Comparison of ENCODE assay signal across 27 mouse cellular contexts in genomic region chr12:44840585-44840984, GRCm38 (mm10).
DNase-seq lines count a peak whose midpoint lies in the region; ATAC-seq and TF ChIP-seq lines count a peak whose summit lies in the region.
"Had no signal": no experiment of that assay in that cellular context is flagged by ENCODE, and none has a peak within 500 bp of the region (broad histone marks: within the 10 kb centered on the region; RNA-seq: fewer than 3 reads in every experiment).

No protein-coding gene starts in this region.

- no peaks in the 10 kb centered on the region for H3K79me2 ChIP-seq in MEL (ENCODE audit: control insufficient read depth, insufficient read depth, low read length, poor library complexity)

- no peaks in the 10 kb centered on the region for H3K36me3 ChIP-seq in hindbrain, embryonic 11.5 days (ENCODE audit: control insufficient read depth, insufficient read depth, low read length)
- H3K36me3 ChIP-seq in hindbrain, embryonic 10.5 days, result no peaks in the 10 kb centered on the region
- no peaks in the 10 kb centered on the region for H3K36me3 ChIP-seq in MEL (ENCODE audit: control insufficient read depth in 1 of 2, insufficient read depth in 2 of 2, low read length in 2 of 2)
- no peaks in the 10 kb centered on the region for H3K36me3 ChIP-seq in hindbrain, postnatal 0 days (ENCODE audit: insufficient read depth, low read length)
- H3K36me3 ChIP-seq: embryonic facial prominence, embryonic 10.5 days; embryonic facial prominence, embryonic 13.5 days; heart, embryonic 13.5 days had no signal

- H3K4me1 ChIP-seq in hindbrain, embryonic 11.5 days (replicated peaks; ENCODE audit: control insufficient read depth, insufficient read depth, low read length), result no peaks in the 10 kb centered on the region
- H3K4me1 ChIP-seq in hindbrain, embryonic 10.5 days (replicated peaks), result peaks cover 11% of the 10 kb centered on the region
- H3K4me1 ChIP-seq in MEL (ENCODE audit: control insufficient read depth in 1 of 2, insufficient read depth in 2 of 2, low read length in 2 of 2), result no peaks in the 10 kb centered on the region; a peak in 1 of 4 replicates
- 0 out of 2 replicates have a peak, but pooled peaks cover 7% of the 10 kb centered on the region for H3K4me1 ChIP-seq in hindbrain, postnatal 0 days (ENCODE audit: insufficient read depth, low read length)

- WGBS in hindbrain, embryonic 11.5 days, result 59% methylated on average over 2 of the region's 2 CpGs
- 72% methylated on average over 2 of the region's 2 CpGs for WGBS in hindbrain, embryonic 10.5 days
- 55% methylated on average over 2 of the region's 2 CpGs for WGBS in hindbrain, postnatal 0 days

- TF ChIP-seq CTCF in MEL (IDR thresholded peaks at IDR 0.05 in 2 of 3, conservative IDR thresholded peaks at IDR 0.05 in 1 of 3; ENCODE audit: control insufficient read depth in 1 of 3, insufficient read depth in 1 of 3, low read depth in 2 of 3, low read length in 3 of 3, poor library complexity in 1 of 3, severe bottlenecking in 1 of 3), result no peak
- TF ChIP-seq CTCF in brain, embryonic 14.5 days (IDR thresholded peaks at IDR 0.05; ENCODE audit: borderline replicate concordance, extremely low read depth, insufficient read depth, insufficient read length), result no peak
- no peak for TF ChIP-seq CTCF in hindbrain, postnatal 0 days (IDR thresholded peaks at IDR 0.05; ENCODE audit: low read depth)

- DNase-seq in hindbrain, embryonic 11.5 days (ENCODE audit: low spot score), result no peak
- no peak for DNase-seq in hindbrain, embryonic 10.5 days (ENCODE audit: low spot score)
- DNase-seq in MEL (ENCODE audit: low read depth, low spot score), result no peak
- DNase-seq in brain, embryonic 14.5 days (ENCODE audit: low read depth), result peak; percentile 35
- no peak for DNase-seq in hindbrain, postnatal 0 days (ENCODE audit: low spot score)
- DNase-seq in kidney, postnatal 4 days, result no peak
- no peak for DNase-seq in right cerebral cortex, postnatal 4 days
- DNase-seq: adrenal gland, adult 8-10 months; adrenal gland, postnatal 25 days; cerebellum, adult 18-20 months; cerebellum, adult 9-10 months; gastrocnemius, postnatal 25 days; heart, adult 18-20 months; heart, postnatal 14 days; heart, postnatal 4 days; kidney, adult 18-20 months; kidney, adult 9 months had no signal

- ATAC-seq in hindbrain, embryonic 11.5 days (ENCODE audit: low FRiP score), result 0 out of 2 replicates have a peak, but pooled peaks have one; percentile 37
- no peak for ATAC-seq in hindbrain, postnatal 0 days
- ATAC-seq: activated CD4-positive, CD25-positive, alpha-beta regulatory T cell, adult 4 months; CD4-positive, CD25-positive, alpha-beta regulatory T cell, adult 4 months; inflammation-experienced regulatory T-cells, adult 6 months; intestine, embryonic 16.5 days had no signal

- no peak for TF ChIP-seq RAD21 in MEL (IDR thresholded peaks at IDR 0.05; ENCODE audit: low read depth, low read length)

- no peak overlapping the region for H3K4me3 ChIP-seq in hindbrain, embryonic 11.5 days (ENCODE audit: low read depth, low read length)
- no peak overlapping the region for H3K4me3 ChIP-seq in hindbrain, embryonic 10.5 days
- peak overlapping the region; percentile 15 to 45; a peak in 2 of 4 replicates for H3K4me3 ChIP-seq in MEL (ENCODE audit: control insufficient read depth in 1 of 2, insufficient read depth in 1 of 2, low read depth in 2 of 2, low read length in 2 of 2)
- no peak overlapping the region for H3K4me3 ChIP-seq in hindbrain, postnatal 0 days (ENCODE audit: low read length)
- H3K4me3 ChIP-seq: embryonic facial prominence, embryonic 10.5 days; embryonic facial prominence, embryonic 13.5 days; erythroblast, embryonic 14.5 days; forebrain, embryonic 13.5 days; heart, embryonic 13.5 days had no signal

- H3K27ac ChIP-seq in hindbrain, embryonic 11.5 days (ENCODE audit: low read depth, low read length), result no peak overlapping the region
- H3K27ac ChIP-seq in hindbrain, embryonic 10.5 days, result no peak overlapping the region
- no peak overlapping the region for H3K27ac ChIP-seq in MEL (ENCODE audit: control insufficient read depth, low read depth, low read length)
- peak overlapping the region; percentile 51; the same call in 1 of the 2 replicates for H3K27ac ChIP-seq in hindbrain, postnatal 0 days
- H3K27ac ChIP-seq: embryonic facial prominence, embryonic 10.5 days; embryonic facial prominence, embryonic 13.5 days; heart, embryonic 13.5 days had no signal

- H3K9me3 ChIP-seq in hindbrain, embryonic 11.5 days (ENCODE audit: control insufficient read depth, low read length), result no peaks in the 10 kb centered on the region
- no peaks in the 10 kb centered on the region for H3K9me3 ChIP-seq in hindbrain, embryonic 10.5 days
- H3K9me3 ChIP-seq in MEL (replicated peaks; ENCODE audit: insufficient read depth, low read length), result no peaks in the 10 kb centered on the region
- H3K9me3 ChIP-seq in hindbrain, postnatal 0 days (ENCODE audit: low read length), result no peaks in the 10 kb centered on the region
- H3K9me3 ChIP-seq: embryonic facial prominence, embryonic 10.5 days; embryonic facial prominence, embryonic 13.5 days; forebrain, embryonic 13.5 days; heart, embryonic 13.5 days had no signal

- no peak overlapping the region for H3K9ac ChIP-seq in hindbrain, embryonic 11.5 days (ENCODE audit: low read depth, low read length)
- H3K9ac ChIP-seq in MEL (ENCODE audit: control insufficient read depth, low read depth, low read length, poor library complexity, severe bottlenecking), result no peak overlapping the region
- no peak overlapping the region for H3K9ac ChIP-seq in hindbrain, postnatal 0 days (replicated peaks; ENCODE audit: low read length)
- H3K9ac ChIP-seq: embryonic facial prominence, embryonic 13.5 days; forebrain, postnatal 0 days; heart, embryonic 13.5 days had no signal

- H3K4me2 ChIP-seq in hindbrain, embryonic 11.5 days (replicated peaks; ENCODE audit: low read depth, low read length), result no peak overlapping the region
- H3K4me2 ChIP-seq in hindbrain, postnatal 0 days (ENCODE audit: low read depth, low read length), result 0 out of 2 replicates have a peak overlapping the region, but pooled peaks have one; percentile 25
- H3K4me2 ChIP-seq: embryonic facial prominence, embryonic 13.5 days; heart, embryonic 13.5 days had no signal

- TF ChIP-seq EP300 in MEL (IDR thresholded peaks at IDR 0.05; ENCODE audit: low read depth in 1 of 2, low read length in 2 of 2), result no peak

- no peak for TF ChIP-seq POLR2A in MEL (IDR thresholded peaks at IDR 0.05; ENCODE audit: control insufficient read depth in 1 of 2, insufficient read depth in 1 of 2, low read depth in 1 of 2, low read length in 2 of 2, poor library complexity in 1 of 2)
- no peak for TF ChIP-seq POLR2A in brain, embryonic 14.5 days (IDR thresholded peaks at IDR 0.05; ENCODE audit: borderline replicate concordance, extremely low read depth, insufficient read depth, insufficient read length, poor library complexity, severe bottlenecking)

- no peaks in the 10 kb centered on the region for H3K27me3 ChIP-seq in hindbrain, embryonic 11.5 days (ENCODE audit: control insufficient read depth, insufficient read depth, low read length)
- no peaks in the 10 kb centered on the region for H3K27me3 ChIP-seq in hindbrain, embryonic 10.5 days (ENCODE audit: insufficient read depth, poor library complexity, severe bottlenecking)
- no peaks in the 10 kb centered on the region; a peak in 1 of 4 replicates for H3K27me3 ChIP-seq in MEL (ENCODE audit: control insufficient read depth in 1 of 2, insufficient read depth in 2 of 2, low read length in 2 of 2)
- no peaks in the 10 kb centered on the region for H3K27me3 ChIP-seq in hindbrain, postnatal 0 days (ENCODE audit: insufficient read depth, low read length)
- H3K27me3 ChIP-seq: embryonic facial prominence, embryonic 13.5 days; forebrain, embryonic 13.5 days; heart, embryonic 13.5 days had no signal

TF ChIP-seq in MEL, 35 proteins besides CTCF, POLR2A, EP300 and RAD21:
- TF ChIP-seq TCF12 (IDR thresholded peaks at IDR 0.05; ENCODE audit: low read depth, low read length) (no peak), MAFK (IDR thresholded peaks at IDR 0.05; ENCODE audit: borderline replicate concordance, low read depth, low read length) (no peak), POLR2AphosphoS5 (IDR thresholded peaks at IDR 0.05; ENCODE audit: borderline replicate concordance, low read depth, low read length) (no peak), ELF1 (IDR thresholded peaks at IDR 0.05; ENCODE audit: low read depth, low read length) (no peak), POLR2AphosphoS2 (IDR thresholded peaks at IDR 0.05; ENCODE audit: low read length) (no peak)

Comparison
In these comparisons a context has a peak if more than half of its experiments do, and no peak if none do; other contexts are left out.
1. H3K4me3 ChIP-seq: peak in MEL (2 of 2); none in hindbrain, embryonic 11.5 days (single experiment), hindbrain, embryonic 10.5 days (single experiment) and hindbrain, postnatal 0 days (single experiment).